Mouse (Mus musculus): ENCODE results near the gene Ezr.

GRCm38 (mm10) chr17:6809331-6809730, 26.7 kb upstream of the Ezr start:
- TF ChIP-seq CTCF (IDR thresholded peaks at IDR 0.05; ENCODE audit: borderline replicate concordance, extremely low read depth, insufficient read depth, insufficient read length) (no peak), POLR2A (IDR thresholded peaks at IDR 0.05; ENCODE audit: borderline replicate concordance, extremely low read depth, insufficient read depth, insufficient read length, poor library complexity, severe bottlenecking) (no peak)

Data from brain, embryonic 14.5 days (tissue).